Mouse (Mus musculus) macrophage (primary cell): ENCODE data around the gene Crls1. TPM values are rescaled to one million over a fixed set of nuclear protein-coding genes. Genes with fewer than 3 reads are reported as not detected.

ENCODE experiments used
- H3K27ac ChIP-seq: fragments of 350-480 bp; formaldehyde crosslinking; 2 replicates; pipeline ENCODE4 v1.9.0; 2021
- H3K36me3 ChIP-seq: fragments of 350-480 bp; formaldehyde crosslinking; 2 replicates; pipeline ENCODE4 v1.9.0; 2021; ENCODE audit errors: inconsistent target
- H3K4me3 ChIP-seq: fragments of 350-480 bp; formaldehyde crosslinking; 2 replicates; pipeline ENCODE4 v1.9.0; 2021; ENCODE audit errors: inconsistent target
- H3K79me2 ChIP-seq: fragments of 350-480 bp; formaldehyde crosslinking; 2 replicates; pipeline ENCODE4 v1.9.0; 2021; ENCODE audit errors: inconsistent target
- WGBS: methylation state at CpG from one replicate; pipeline ENCODE4 v1.1.7; 2026; ENCODE audit warnings: inconsistent platforms; ENCODE audit not compliant: missing documents; 5-methylcytosine and 5-hydroxymethylcytosine counted together
- polyA plus RNA-seq: library from polyadenylated mRNA; stranded (reverse); fragments of 250-400 nt; gene quantifications from 3 replicates; pipeline ENCODE4 v1.2.4, GENCODE M21; 2018; ENCODE audit warnings: inconsistent platforms

Gene Crls1
- polyA plus RNA-seq, 1 experiment from 2014 or later = 20.4 TPM

GRCm38 (mm10) chr2:132904961-132905360 lies 58.5 kb downstream of the Crls1 start:
- Histone ChIP-seq H3K4me3 (no peak overlapping the region), H3K79me2 (no peaks in the 10 kb centered on the region), H3K27ac (no peak overlapping the region), H3K36me3 (no peaks in the 10 kb centered on the region)
- WGBS = 80% methylated on average over 2 of the region's 2 CpGs

GRCm38 (mm10) chr2:132906763-132907162 lies 60.3 kb downstream of the Crls1 start:
- Histone ChIP-seq H3K36me3 (no peaks in the 10 kb centered on the region), H3K4me3 (no peak overlapping the region), H3K27ac (no peak overlapping the region), H3K79me2 (no peaks in the 10 kb centered on the region)
- WGBS = 20% methylated on average over 8 of the region's 8 CpGs

GRCm38 (mm10) chr2:132914785-132915184 lies 68.3 kb downstream of the Crls1 start:
- no peak overlapping the region for H3K4me3 ChIP-seq
- no peak overlapping the region for H3K27ac ChIP-seq
- WGBS = 76% methylated on average over 1 of the region's 1 CpGs
- no peaks in the 10 kb centered on the region for H3K36me3 ChIP-seq
- H3K79me2 ChIP-seq = no peaks in the 10 kb centered on the region

Other genes starting within 250 kb of the Crls1 start
- gene Shld1, start 159.7 kb upstream of the Crls1 start, polyA plus RNA-seq = 6.5 to 11.1 TPM (median 6.9 TPM) in 3 replicates
- 0.07 to 0.11 TPM in 2 of 3 replicates, not detected in the other for gene Chgb, start 65.4 kb upstream of the Crls1 start, polyA plus RNA-seq
- 17.7 to 28.3 TPM (median 25.2 TPM) in 3 replicates for gene Trmt6, start 30.6 kb upstream of the Crls1 start, polyA plus RNA-seq
- gene Mcm8, start 30.5 kb upstream of the Crls1 start, polyA plus RNA-seq = 0.82 to 5.8 TPM (median 1.5 TPM) in 3 replicates
- not detected in 3 replicates for gene Lrrn4, start 34.2 kb downstream of the Crls1 start, polyA plus RNA-seq
- gene Fermt1, start 99.2 kb downstream of the Crls1 start, polyA plus RNA-seq = not detected in 3 replicates